Mouse (Mus musculus) C2C12 (cell line): ENCODE results near the gene Car10.

Experiments
- CTCF ChIP-seq: IDR thresholded peaks from one replicate; pipeline ENCODE4 v1.5.1; 2011; ENCODE audit not compliant: control insufficient read depth, insufficient read depth, insufficient read length
- USF1 ChIP-seq: IDR thresholded peaks from one replicate; pipeline ENCODE4 v1.6.1; 2011; ENCODE audit warnings: low read depth, mild to moderate bottlenecking, control low read depth, moderate library complexity

GRCm38 (mm10) chr11:93173533-93174308 lies 75.9 kb downstream of the Car10 start:
- no peak for TF ChIP-seq CTCF
- no peak for TF ChIP-seq USF1
